Mouse (Mus musculus) stomach, postnatal 0 days (tissue): ENCODE results near the gene Kcnj10.
A peak's percentile ranks its signal among the peaks of the same experiment; 100 is the strongest.

Source experiments
- CTCF ChIP-seq: IDR thresholded peaks from 2 replicates; pipeline ENCODE4 v1.5.1; 2016; ENCODE audit warnings: antibody characterized with exemption, low read depth, mild to moderate bottlenecking, moderate library complexity
- EP300 ChIP-seq: optimal IDR thresholded peaks from 2 replicates; pipeline ENCODE3; 2016; ENCODE audit warnings: antibody characterized with exemption

DNA sequence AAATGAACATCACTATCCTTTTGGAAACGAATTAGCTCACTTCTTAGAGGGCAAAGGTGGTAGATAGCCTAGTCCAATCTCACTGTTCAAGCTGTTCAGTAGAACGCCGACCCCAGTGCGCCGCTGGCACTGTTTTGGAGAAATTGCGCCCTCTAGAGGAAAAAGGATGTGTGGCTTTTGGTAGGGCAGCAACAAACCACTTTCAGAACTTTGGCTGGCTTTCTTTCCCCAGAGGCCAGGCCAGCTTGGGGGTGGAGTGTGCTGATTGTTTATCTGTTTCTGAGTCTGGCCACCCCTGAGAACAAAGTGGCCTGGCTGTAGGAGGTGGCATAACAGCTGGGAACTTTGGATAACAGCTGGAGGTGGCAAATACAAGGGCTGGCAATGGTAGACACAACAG is 23.7 kb downstream of the Kcnj10 start:
- peak; percentile 78 for TF ChIP-seq CTCF
- TF ChIP-seq EP300: no peak
